Mouse (Mus musculus) kidney, postnatal 0 days (tissue): ENCODE data around the gene Zmym6. TPM values are rescaled to one million over a fixed set of nuclear protein-coding genes. Genes with fewer than 3 reads are reported as not detected.
"Not testable (repeated sequence)": the region's sequence is repeated elsewhere in the genome, so short reads cannot be mapped to it uniquely, and the experiment has no call there.

ENCODE experiments used
- ATAC-seq: fragments of 200-750 bp; cut with Nextera tagmentation; replicated peaks from 2 replicates; pipeline ENCODE4 v1.8.0; 2017; ENCODE audit warnings: low read depth, moderate number of reproducible peaks, moderate TSS enrichment, moderate library complexity; ENCODE audit not compliant: low FRiP score
- DNase-seq: peaks from one replicate; pipeline ENCODE4 v3.0.0-alpha.2; 2016; ENCODE audit warnings: low spot score
- H3K27ac ChIP-seq: fragments of 300-500 bp; sonication (generic); 2 replicates; pipeline ENCODE4 v1.5.1; 2014; ENCODE audit warnings: mild to moderate bottlenecking
- H3K27me3 ChIP-seq: fragments of 300-500 bp; sonication (generic); 2 replicates; pipeline ENCODE4 v1.6.1; 2014; ENCODE audit warnings: low read length, mixed read lengths; ENCODE audit not compliant: insufficient read depth
- H3K36me3 ChIP-seq: fragments of 300-500 bp; sonication (generic); 2 replicates; pipeline ENCODE4 v1.6.1; 2014; ENCODE audit warnings: low read length, mixed read lengths; ENCODE audit not compliant: insufficient read depth
- H3K4me1 ChIP-seq: fragments of 300-500 bp; sonication (generic); replicated peaks from 2 replicates; pipeline ENCODE4 v1.6.1; 2014; ENCODE audit warnings: antibody characterized with exemption, low read length, mixed read lengths; ENCODE audit not compliant: insufficient read depth
- H3K4me2 ChIP-seq: fragments of 300-500 bp; sonication (generic); 2 replicates; pipeline ENCODE4 v1.6.1; 2014; ENCODE audit warnings: mild to moderate bottlenecking, low read length, moderate library complexity, mixed read lengths
- H3K4me3 ChIP-seq: fragments of 300-500 bp; sonication (generic); replicated peaks from 2 replicates; pipeline ENCODE4 v1.5.1; 2014; ENCODE audit warnings: low read depth, low read length
- H3K9ac ChIP-seq: fragments of 300-500 bp; sonication (generic); 2 replicates; pipeline ENCODE4 v1.6.1; 2014; ENCODE audit warnings: low read depth, low read length
- H3K9me3 ChIP-seq: fragments of 300-500 bp; sonication (generic); replicated peaks from 2 replicates; pipeline ENCODE4 v1.6.1; 2016; ENCODE audit warnings: low read length, inconsistent platforms, mixed read lengths
- CTCF ChIP-seq: IDR thresholded peaks from 2 replicates; pipeline ENCODE4 v1.5.1; 2016; ENCODE audit warnings: antibody characterized with exemption, low read depth, mild to moderate bottlenecking, moderate library complexity
- WGBS: fragments of 180-500 bp; shearing (Covaris S2); extraction: QIAGEN DNeasy Blood & Tissue Kit; methylation state at CpG from one replicate; pipeline ENCODE4 v1.1.7; 2014; 5-methylcytosine and 5-hydroxymethylcytosine counted together
- polyA plus RNA-seq: library from polyadenylated mRNA; unstranded; fragments of >200 nt; fragmentation: Nextera tagmentation; extraction: Ambion mirVana; gene quantifications from 2 replicates; pipeline ENCODE4 v1.2.1, GENCODE M21; 2015

Gene Zmym6
- polyA plus RNA-seq, 1 experiment from 2014 or later = 12.8 TPM

DNA sequence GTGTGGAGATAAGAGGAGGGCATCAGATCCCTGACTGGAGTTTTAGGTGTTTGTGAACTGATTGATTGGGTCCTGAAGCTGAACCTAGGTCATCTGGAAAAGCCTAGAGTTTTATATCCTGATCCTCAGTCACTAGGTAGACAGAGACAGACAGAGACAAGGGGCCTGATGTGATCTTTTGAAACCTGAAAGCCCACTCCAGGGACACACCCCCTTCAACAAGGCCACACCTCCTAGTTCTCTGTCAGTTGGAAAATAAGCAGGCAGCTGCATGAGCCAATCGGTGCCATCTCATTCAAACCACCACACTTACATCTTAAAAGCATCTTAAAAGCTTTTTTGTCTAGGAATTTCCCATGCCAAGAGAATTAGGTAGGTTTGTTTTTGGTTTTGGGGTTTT lies 3.6 kb downstream of the Zmym6 start:
- H3K9ac ChIP-seq = no peak overlapping the region
- ATAC-seq = no peak
- H3K4me3 ChIP-seq = no peak overlapping the region
- H3K36me3 ChIP-seq = no peaks in the 10 kb centered on the region
- H3K27ac ChIP-seq = no peak overlapping the region
- TF ChIP-seq CTCF = no peak
- no peak for DNase-seq
- H3K9me3 ChIP-seq = no peaks in the 10 kb centered on the region
- H3K27me3 ChIP-seq = no peaks in the 10 kb centered on the region
- 33% methylated on average over 1 of the region's 1 CpGs for WGBS
- peaks cover 6% of the 10 kb centered on the region; the same call in 1 of the 2 replicates for H3K4me1 ChIP-seq
- H3K4me2 ChIP-seq = no peak overlapping the region

DNA sequence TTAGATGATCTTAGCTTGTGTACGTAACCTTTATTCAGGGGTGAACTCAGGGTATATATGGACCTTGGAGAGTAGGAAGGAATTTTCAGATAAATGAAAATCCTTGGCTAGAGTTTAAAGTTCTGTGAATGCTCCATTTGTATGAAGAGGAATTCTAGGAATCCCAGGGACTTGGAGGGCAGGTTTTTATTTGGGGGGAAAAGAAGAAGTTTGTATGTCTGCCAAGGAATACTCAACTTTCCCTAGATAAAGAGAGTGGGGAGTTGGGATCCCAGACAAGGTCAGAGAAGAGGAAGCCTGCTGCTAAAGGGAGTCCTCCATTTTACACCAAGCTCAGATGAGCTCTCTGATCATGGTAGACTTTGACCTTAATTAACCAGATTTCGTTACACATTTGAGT lies 5.9 kb downstream of the Zmym6 start:
- H3K4me1 ChIP-seq = peaks cover 2% of the 10 kb centered on the region; the same call in 1 of the 2 replicates
- no peak for DNase-seq
- no peak overlapping the region for H3K27ac ChIP-seq
- no peaks in the 10 kb centered on the region for H3K36me3 ChIP-seq
- 76% methylated on average over 2 of the region's 2 CpGs for WGBS
- no peak for ATAC-seq
- no peak overlapping the region for H3K4me2 ChIP-seq
- no peaks in the 10 kb centered on the region for H3K27me3 ChIP-seq
- H3K9ac ChIP-seq = no peak overlapping the region
- no peak overlapping the region for H3K4me3 ChIP-seq
- H3K9me3 ChIP-seq = no peaks in the 10 kb centered on the region
- TF ChIP-seq CTCF = no peak

DNA sequence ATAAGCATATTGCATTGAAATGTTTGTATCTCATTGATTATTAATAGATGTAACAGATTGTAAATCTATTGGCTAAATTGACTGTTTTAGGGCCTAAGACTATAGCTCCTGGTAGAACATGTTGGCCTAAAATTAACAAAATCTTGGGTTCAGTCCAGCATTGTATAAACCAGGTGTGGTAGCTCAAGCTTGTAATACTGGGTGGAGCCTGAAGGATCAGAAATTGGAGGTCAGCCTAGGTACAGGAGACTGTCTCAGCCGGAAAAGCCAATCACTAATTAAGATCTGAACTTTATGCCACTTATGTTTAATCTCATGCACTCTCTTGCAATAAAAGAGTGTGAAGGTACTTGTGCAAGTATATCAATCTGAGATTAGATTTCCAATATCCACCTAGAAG lies 8.6 kb downstream of the Zmym6 start:
- H3K36me3 ChIP-seq = 0 out of 2 replicates have a peak, but pooled peaks cover 6% of the 10 kb centered on the region
- no peak overlapping the region for H3K9ac ChIP-seq
- no peaks in the 10 kb centered on the region for H3K27me3 ChIP-seq
- H3K4me1 ChIP-seq = no peaks in the 10 kb centered on the region
- WGBS = 83% methylated on average over 1 of the region's 1 CpGs
- H3K9me3 ChIP-seq = no peaks in the 10 kb centered on the region
- H3K27ac ChIP-seq = no peak overlapping the region
- no peak overlapping the region for H3K4me3 ChIP-seq
- ATAC-seq = no peak
- no peak for DNase-seq
- no peak for TF ChIP-seq CTCF
- H3K4me2 ChIP-seq = no peak overlapping the region

DNA sequence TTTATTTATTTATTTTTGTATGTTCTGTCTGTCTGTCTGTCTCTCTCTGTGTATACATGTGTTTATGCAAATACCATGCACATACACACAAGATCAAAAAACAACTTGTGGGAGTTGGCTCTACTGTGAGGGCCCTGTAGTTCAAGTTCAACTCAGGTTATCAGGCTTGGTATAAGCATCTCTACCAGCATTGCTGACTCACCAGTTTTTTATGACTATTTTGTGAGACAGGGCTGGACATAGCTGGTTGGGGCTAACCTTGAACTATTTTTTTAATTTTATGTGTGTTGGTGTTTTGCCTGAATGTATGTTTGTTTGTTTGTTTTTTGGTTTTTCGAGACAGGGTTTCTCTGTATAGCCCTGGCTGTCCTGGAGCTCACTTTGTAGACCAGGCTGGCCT lies 14.0 kb downstream of the Zmym6 start:
- TF ChIP-seq CTCF = no peak
- Histone ChIP-seq H3K4me1 (no peaks in the 10 kb centered on the region), H3K9me3 (no peaks in the 10 kb centered on the region), H3K27me3 (no peaks in the 10 kb centered on the region), H3K4me2 (no peak overlapping the region), H3K4me3 (no peak overlapping the region), H3K27ac (no peak overlapping the region), H3K9ac (no peak overlapping the region), H3K36me3 (0 out of 2 replicates have a peak, but pooled peaks cover 6% of the 10 kb centered on the region)
- ATAC-seq (no peak), DNase-seq (no peak)
- 83% methylated on average over 1 of the region's 1 CpGs for WGBS

DNA sequence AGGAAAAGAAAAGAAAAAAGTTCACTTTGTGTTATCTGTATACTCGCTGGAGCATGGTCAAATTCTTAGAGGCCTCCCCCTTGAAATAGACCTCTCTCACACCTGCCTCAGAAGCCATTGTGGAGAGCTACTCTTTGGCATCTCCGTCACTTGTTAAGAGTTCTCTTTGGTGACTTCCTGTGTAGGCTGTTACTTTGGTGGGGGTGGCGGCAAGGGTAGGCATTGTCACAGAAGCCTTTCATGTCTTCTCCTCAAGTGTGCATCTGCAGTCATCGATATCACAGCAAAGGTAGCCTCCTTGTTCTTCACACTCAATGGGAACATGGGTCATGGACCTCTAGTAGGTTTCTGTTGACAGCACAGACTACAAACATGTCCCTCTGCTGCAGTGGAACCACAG lies 17.9 kb downstream of the Zmym6 start:
- no peak overlapping the region for H3K27ac ChIP-seq
- H3K4me1 ChIP-seq = no peaks in the 10 kb centered on the region
- no peak overlapping the region for H3K4me2 ChIP-seq
- 85% methylated on average over 4 of the region's 4 CpGs for WGBS
- no peak for TF ChIP-seq CTCF
- H3K9ac ChIP-seq = no peak overlapping the region
- no peaks in the 10 kb centered on the region for H3K36me3 ChIP-seq
- DNase-seq (no peak), ATAC-seq (no peak)
- H3K27me3 ChIP-seq = no peaks in the 10 kb centered on the region
- no peak overlapping the region for H3K4me3 ChIP-seq
- H3K9me3 ChIP-seq = no peaks in the 10 kb centered on the region

DNA sequence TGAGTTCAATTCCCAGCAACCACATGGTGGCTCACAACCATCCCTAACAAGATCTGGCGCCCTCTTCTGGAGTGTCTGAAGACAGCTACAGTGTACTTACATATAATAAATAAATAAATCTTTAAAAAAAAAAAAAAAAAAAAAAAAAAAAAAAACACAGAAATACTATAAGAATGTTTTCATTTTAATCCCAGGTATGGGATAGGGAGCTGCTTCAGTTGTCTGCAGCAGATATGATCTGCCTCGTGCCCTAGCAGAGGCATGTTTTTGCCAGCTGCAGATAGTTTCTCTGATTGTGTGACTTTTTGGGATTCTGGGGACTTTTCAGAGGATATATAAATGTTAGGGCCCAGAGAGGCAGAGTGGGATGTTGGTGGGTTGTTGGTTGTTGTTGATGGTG lies 22.4 kb downstream of the Zmym6 start:
- not testable (repeated sequence) for H3K4me2 ChIP-seq, H3K9me3 ChIP-seq, H3K36me3 ChIP-seq, DNase-seq, ATAC-seq, H3K4me3 ChIP-seq, H3K27me3 ChIP-seq, H3K9ac ChIP-seq, H3K27ac ChIP-seq, H3K4me1 ChIP-seq
- 92% methylated on average over 1 of the region's 2 CpGs for WGBS

DNA sequence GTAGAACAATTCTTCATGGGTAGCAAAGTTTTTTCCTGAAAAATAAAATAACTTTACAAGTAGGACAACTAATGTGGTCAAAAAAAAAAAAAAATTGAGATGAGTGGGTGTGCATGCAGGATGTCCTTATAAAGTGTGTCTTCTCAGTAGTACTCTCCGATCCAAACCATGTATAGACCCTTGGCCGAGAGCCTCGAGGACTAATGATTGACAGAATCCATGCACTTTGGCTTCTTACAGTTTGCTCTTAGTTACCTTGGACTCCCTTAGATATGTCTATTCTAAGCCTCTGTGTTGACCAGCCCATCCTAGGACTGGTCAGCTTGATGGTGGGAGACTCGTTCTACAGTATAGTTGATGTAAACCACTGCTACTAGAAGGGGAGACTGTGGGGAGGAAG lies 30.4 kb downstream of the Zmym6 start:
- Histone ChIP-seq H3K9ac (no peak overlapping the region), H3K4me1 (no peaks in the 10 kb centered on the region), H3K4me2 (no peak overlapping the region), H3K27ac (no peak overlapping the region), H3K4me3 (no peak overlapping the region), H3K36me3 (0 out of 2 replicates have a peak, but pooled peaks cover 10% of the 10 kb centered on the region), H3K9me3 (no peaks in the 10 kb centered on the region), H3K27me3 (no peaks in the 10 kb centered on the region)
- ATAC-seq = no peak
- no peak for TF ChIP-seq CTCF
- WGBS = 95% methylated on average over 4 of the region's 4 CpGs
- no peak for DNase-seq
